Mouse (Mus musculus) olfactory bulb, adult 2 months (tissue): ENCODE measurements around the gene Baz1b.

Source experiments
- CTCF ChIP-seq: fragments of 200-500 bp; IDR thresholded peaks from 2 replicates; pipeline ENCODE4 v1.5.1; 2012; ENCODE audit warnings: low read depth, mild to moderate bottlenecking, low read length, moderate library complexity; ENCODE audit not compliant: insufficient read depth
- POLR2A ChIP-seq: fragments of 200-500 bp; IDR thresholded peaks from 2 replicates; pipeline ENCODE4 v1.6.1; 2012; ENCODE audit warnings: mild to moderate bottlenecking, low read depth, low read length, moderate library complexity; ENCODE audit not compliant: insufficient read depth

GRCm38 (mm10) chr5:135178996-135179395 lies 8.1 kb upstream of the Baz1b start:
- no peak for TF ChIP-seq CTCF
- no peak for TF ChIP-seq POLR2A
